Mouse (Mus musculus) bone marrow, adult 2 months (tissue): ENCODE results near the gene Nob1. TPM values are rescaled to one million over a fixed set of nuclear protein-coding genes. Genes with fewer than 3 reads are reported as not detected.
A peak's percentile ranks its signal among the peaks of the same experiment; 100 is the strongest.

Experiments
- H3K27ac ChIP-seq: fragments of 200-500 bp; 2 replicates; pipeline ENCODE4 v1.5.1; 2012; ENCODE audit warnings: low read depth, mild to moderate bottlenecking, control low read depth, inconsistent platforms, low read length; ENCODE audit not compliant: control insufficient read depth, poor library complexity, insufficient read depth
- H3K4me1 ChIP-seq: fragments of 200-500 bp; 2 replicates; pipeline ENCODE4 v1.6.1; 2011; ENCODE audit warnings: low read length; ENCODE audit not compliant: control insufficient read depth, insufficient read depth
- H3K4me3 ChIP-seq: fragments of 200-500 bp; replicated peaks from 2 replicates; pipeline ENCODE3; 2011; ENCODE audit warnings: mild to moderate bottlenecking, low read depth, low read length, control low read depth; ENCODE audit not compliant: control insufficient read depth
- CTCF ChIP-seq: fragments of 200-500 bp; IDR thresholded peaks from 2 replicates; pipeline ENCODE4 v1.5.1; 2011; ENCODE audit warnings: low read length, control low read depth; ENCODE audit not compliant: control insufficient read depth, insufficient read depth
- POLR2A ChIP-seq: fragments of 200-500 bp; IDR thresholded peaks from 2 replicates; pipeline ENCODE4 v1.6.1; 2011; ENCODE audit warnings: low read depth, mild to moderate bottlenecking, control low read depth, low read length, borderline replicate concordance; ENCODE audit not compliant: control insufficient read depth
- WGBS: fragments of 180-500 bp; shearing (Covaris S2); methylation state at CpG from one replicate; pipeline ENCODE4 v1.1.7; 2018; 5-methylcytosine and 5-hydroxymethylcytosine counted together
- polyA plus RNA-seq: library from polyadenylated mRNA; stranded (reverse); fragments of >200 nt; gene quantifications from 2 replicates; pipeline ENCODE4 v1.2.4, GENCODE M21; 2011; ENCODE audit warnings: low replicate concordance; ENCODE audit not compliant: missing spikeins, insufficient read depth, insufficient read length

Nob1 gene
- 20.5 and 28.4 TPM in 2 replicates for polyA plus RNA-seq

GRCm38 (mm10) chr8:107424597-107425229 lies at the start of gene Nob1:
Nob1 (minus strand) TSS chr8:107425051.
- peak within 1 kb of the TSS; percentile 88 for H3K4me3 ChIP-seq
- H3K4me1 ChIP-seq = no peaks in the 10 kb centered on the region; the same call in 1 of the 2 replicates
- 1% methylated on average over 50 of the region's 50 CpGs for WGBS
- TF ChIP-seq POLR2A (peak; percentile 75; the same call in 1 of the 2 replicates), CTCF (peak; percentile 93)
- peak within 1 kb of the TSS; percentile 58 for H3K27ac ChIP-seq

- Histone ChIP-seq H3K4me1 (peaks cover 2% of the 10 kb centered on the region; the same call in 1 of the 2 replicates), H3K27ac (no peak overlapping the region), H3K4me3 (no peak overlapping the region)
- TF ChIP-seq POLR2A (no peak), CTCF (no peak)
- WGBS = 71% methylated on average over 4 of the region's 4 CpGs
These were observed 48.5 kb upstream of the Nob1 start for GRCm38 (mm10) chr8:107473369-107473768.

GRCm38 (mm10) chr8:107472403-107473100 lies 47.7 kb upstream of the Nob1 start:
- TF ChIP-seq CTCF (no peak), POLR2A (no peak)
- Histone ChIP-seq H3K4me3 (no peak overlapping the region), H3K4me1 (peaks cover 2% of the 10 kb centered on the region; the same call in 1 of the 2 replicates), H3K27ac (no peak overlapping the region)
- WGBS = 16% methylated on average over 10 of the region's 10 CpGs

- H3K4me1 ChIP-seq = peaks cover 2% of the 10 kb centered on the region; the same call in 1 of the 2 replicates
- H3K4me3 ChIP-seq = no peak overlapping the region
- TF ChIP-seq CTCF (no peak), POLR2A (no peak)
- no peak overlapping the region for H3K27ac ChIP-seq
- WGBS = 85% methylated on average over 5 of the region's 5 CpGs
These were observed 45.5 kb upstream of the Nob1 start for GRCm38 (mm10) chr8:107470302-107470701.

- no peak for TF ChIP-seq POLR2A
- TF ChIP-seq CTCF = no peak
- Histone ChIP-seq H3K4me1 (peaks cover 2% of the 10 kb centered on the region; the same call in 1 of the 2 replicates), H3K4me3 (no peak overlapping the region), H3K27ac (no peak overlapping the region)
- 83% methylated on average over 8 of the region's 8 CpGs for whole genome bisulfite sequencing
These were observed 44.0 kb upstream of the Nob1 start for GRCm38 (mm10) chr8:107468811-107469302.

- H3K27ac ChIP-seq = no peak overlapping the region
- TF ChIP-seq POLR2A = no peak
- TF ChIP-seq CTCF = no peak
- no peak overlapping the region for H3K4me3 ChIP-seq
- 73% methylated on average over 5 of the region's 5 CpGs for WGBS
- H3K4me1 ChIP-seq = peaks cover under 1% of the 10 kb centered on the region; the same call in 1 of the 2 replicates
These were observed 41.8 kb upstream of the Nob1 start for GRCm38 (mm10) chr8:107466642-107467041.

GRCm38 (mm10) chr8:107465332-107465990 lies 40.6 kb upstream of the Nob1 start:
- no peak overlapping the region for H3K27ac ChIP-seq
- no peak overlapping the region for H3K4me3 ChIP-seq
- TF ChIP-seq POLR2A (no peak), CTCF (no peak)
- WGBS = 76% methylated on average over 3 of the region's 3 CpGs
- H3K4me1 ChIP-seq = no peaks in the 10 kb centered on the region

GRCm38 (mm10) chr8:107462423-107462822 lies 37.6 kb upstream of the Nob1 start:
- WGBS = 92% methylated on average over 5 of the region's 5 CpGs
- TF ChIP-seq CTCF = no peak
- no peak for TF ChIP-seq POLR2A
- H3K4me1 ChIP-seq = no peaks in the 10 kb centered on the region
- H3K4me3 ChIP-seq = no peak overlapping the region
- no peak overlapping the region for H3K27ac ChIP-seq
